Mouse (Mus musculus) thymus, adult 2 months (tissue): ENCODE data around the gene Tacc2.

Experiments
- CTCF ChIP-seq: fragments of 200-500 bp; IDR thresholded peaks from 2 replicates; pipeline ENCODE4 v1.5.1; 2012; ENCODE audit warnings: mild to moderate bottlenecking, control low read depth, low read length, moderate library complexity, borderline replicate concordance; ENCODE audit not compliant: control insufficient read depth, poor library complexity, insufficient read depth; ENCODE audit errors: extremely low read depth
- POLR2A ChIP-seq: fragments of 200-500 bp; IDR thresholded peaks from 2 replicates; pipeline ENCODE4 v1.6.1; 2012; ENCODE audit warnings: mild to moderate bottlenecking, low read length, control low read depth, moderate library complexity; ENCODE audit not compliant: control insufficient read depth, poor library complexity, insufficient read depth; ENCODE audit errors: extremely low read depth

- TF ChIP-seq POLR2A (no peak), CTCF (no peak)
Measured at GRCm38 (mm10) chr7:130720646-130721335, 143.6 kb downstream of the Tacc2 start.
